In genomic region chr14:57726172-57726571, GRCm38 (mm10) we compare ENCODE assay signal across 14 mouse cellular contexts. TPM values are rescaled to one million over a fixed set of nuclear protein-coding genes. Genes with fewer than 3 reads are reported as not detected.
A peak's percentile ranks its signal among the peaks of the same experiment; 100 is the strongest.
DNase-seq lines count a peak whose midpoint lies in the region; ATAC-seq and TF ChIP-seq lines count a peak whose summit lies in the region.
"Had no signal": no experiment of that assay in that cellular context is flagged by ENCODE, and none has a peak within 500 bp of the region (broad histone marks: within the 10 kb centered on the region; RNA-seq: fewer than 3 reads in every experiment).

No protein-coding gene starts in this region.

- H3K4me3 ChIP-seq in lung, adult 2 months (replicated peaks; ENCODE audit: extremely low read depth, low read depth, low read length), result no peak overlapping the region
- H3K4me3 ChIP-seq in ES-E14 (ENCODE audit: insufficient read depth in 1 of 2, low read depth in 1 of 2, low read length in 2 of 2, poor library complexity in 1 of 2, severe bottlenecking in 1 of 2), result no peak overlapping the region
- H3K4me3 ChIP-seq in liver, embryonic 14.5 days (ENCODE audit: insufficient read depth in 1 of 2, low read depth in 2 of 2, low read length in 2 of 2), result no peak overlapping the region
- no peak overlapping the region for H3K4me3 ChIP-seq in hindbrain, embryonic 10.5 days
- H3K4me3 ChIP-seq: forebrain, embryonic 12.5 days; heart, embryonic 15.5 days; limb, embryonic 13.5 days had no signal

- ATAC-seq in liver, embryonic 14.5 days (ENCODE audit: insufficient read depth), result no peak

- H3K36me3 ChIP-seq in ES-E14 (ENCODE audit: control insufficient read depth, insufficient read depth, low read length, poor library complexity, severe bottlenecking), result no peaks in the 10 kb centered on the region
- H3K36me3 ChIP-seq in liver, embryonic 14.5 days (replicated peaks; ENCODE audit: control insufficient read depth, insufficient read depth, low read depth), result no peaks in the 10 kb centered on the region
- H3K36me3 ChIP-seq in hindbrain, embryonic 10.5 days, result peaks cover 65% of the 10 kb centered on the region

- H3K27ac ChIP-seq in ES-E14 (ENCODE audit: insufficient read depth, low read depth, low read length, poor library complexity, severe bottlenecking), result no peak overlapping the region
- H3K27ac ChIP-seq in liver, embryonic 14.5 days, result no peak overlapping the region
- no peak overlapping the region for H3K27ac ChIP-seq in hindbrain, embryonic 10.5 days
- H3K27ac ChIP-seq: forebrain, embryonic 12.5 days; heart, embryonic 15.5 days; limb, embryonic 13.5 days had no signal

- no peaks in the 10 kb centered on the region for H3K27me3 ChIP-seq in liver, embryonic 14.5 days (ENCODE audit: control insufficient read depth, insufficient read depth, low read length)
- H3K27me3 ChIP-seq in hindbrain, embryonic 10.5 days (ENCODE audit: insufficient read depth, poor library complexity, severe bottlenecking), result no peaks in the 10 kb centered on the region
- H3K27me3 ChIP-seq: forebrain, embryonic 12.5 days; heart, embryonic 15.5 days; limb, embryonic 13.5 days had no signal

- in situ Hi-C loops in ES-E14 (cut with MboI; ENCODE audit: low sequenced_read_pairs in 2 of 2, unreplicated experiment in 2 of 2), result no loop called here

- peak; percentile 34 for DNase-seq in embryo, embryonic 10 days (ENCODE audit: low spot score)
- no peak for DNase-seq in embryo, embryonic 10.5 days (ENCODE audit: low spot score)
- DNase-seq in lung, adult 2 months, result no peak
- DNase-seq in lung, adult 18-20 months, result no peak
- DNase-seq in ES-E14 (ENCODE audit: low read depth, low spot score), result no peak
- no peak for DNase-seq in liver, embryonic 14.5 days (ENCODE audit: low read depth in 3 of 3, low spot score in 3 of 3)
- no peak for DNase-seq in urinary bladder, postnatal 14 days (ENCODE audit: low spot score)
- DNase-seq in hindbrain, embryonic 10.5 days (ENCODE audit: low spot score), result no peak
- DNase-seq: gastrocnemius, postnatal 36 days; kidney, adult 11 months had no signal

- no peak for TF ChIP-seq EP300 in liver, embryonic 14.5 days (IDR thresholded peaks at IDR 0.05; ENCODE audit: low read depth)

- TF ChIP-seq POLR2A in lung, adult 2 months (IDR thresholded peaks at IDR 0.05; ENCODE audit: borderline replicate concordance, extremely low read depth, low read depth, low read length), result no peak

- peak overlapping the region; percentile 50; the same call in 1 of the 2 replicates for H3K9ac ChIP-seq in ES-E14 (ENCODE audit: insufficient read depth, low read depth, low read length, poor library complexity, severe bottlenecking)
- no peak overlapping the region for H3K9ac ChIP-seq in liver, embryonic 14.5 days (replicated peaks)
- H3K9ac ChIP-seq: forebrain, embryonic 12.5 days; heart, embryonic 15.5 days; limb, embryonic 13.5 days had no signal

- H3K9me3 ChIP-seq in ES-E14 (ENCODE audit: control insufficient read depth, insufficient read depth, low read depth, low read length), result no peaks in the 10 kb centered on the region
- no peaks in the 10 kb centered on the region for H3K9me3 ChIP-seq in liver, embryonic 14.5 days (ENCODE audit: control insufficient read depth, low read length)
- peaks cover 4% of the 10 kb centered on the region; the same call in 1 of the 2 replicates for H3K9me3 ChIP-seq in hindbrain, embryonic 10.5 days
- H3K9me3 ChIP-seq: heart, embryonic 15.5 days; limb, embryonic 13.5 days had no signal

- peak; percentile 53; the same call in 1 of the 2 replicates for TF ChIP-seq CTCF in lung, adult 2 months (IDR thresholded peaks at IDR 0.05; ENCODE audit: insufficient read depth, low read length)
- TF ChIP-seq CTCF in liver, embryonic 14.5 days (IDR thresholded peaks at IDR 0.05; ENCODE audit: low read depth), result peak; percentile 86

- WGBS in lung, adult 2 months, result 81% methylated on average over 8 of the region's 8 CpGs
- WGBS in liver, embryonic 14.5 days (ENCODE audit: insufficient replicate concordance), result 77% methylated on average over 8 of the region's 8 CpGs
- 76% methylated on average over 8 of the region's 8 CpGs for WGBS in hindbrain, embryonic 10.5 days

- no peak overlapping the region for H3K4me2 ChIP-seq in liver, embryonic 14.5 days (ENCODE audit: low read depth)
- H3K4me2 ChIP-seq: forebrain, embryonic 12.5 days; heart, embryonic 15.5 days; limb, embryonic 13.5 days had no signal

- peaks cover 36% of the 10 kb centered on the region for H3K4me1 ChIP-seq in lung, adult 2 months (ENCODE audit: control insufficient read depth, insufficient read depth, low read length)
- peaks cover 0 to 17% of the 10 kb centered on the region in 2 experiments; a peak in 2 of 4 replicates for H3K4me1 ChIP-seq in ES-E14 (ENCODE audit: control insufficient read depth in 2 of 2, insufficient read depth in 2 of 2, low read length in 2 of 2, poor library complexity in 1 of 2)
- peaks cover 0 to 7% of the 10 kb centered on the region in 2 experiments; a peak in 2 of 4 replicates for H3K4me1 ChIP-seq in liver, embryonic 14.5 days (replicated peaks; ENCODE audit: control insufficient read depth in 2 of 2, insufficient read depth in 2 of 2, low read length in 1 of 2)
- H3K4me1 ChIP-seq in hindbrain, embryonic 10.5 days (replicated peaks), result peaks cover 13% of the 10 kb centered on the region

TF ChIP-seq in ES-E14, 5 proteins besides CTCF, POLR2A, EP300 and RAD21:
- TF ChIP-seq MAFK (IDR thresholded peaks at IDR 0.05; ENCODE audit: insufficient read depth, low read depth, low read length) (no peak), CHD2 (IDR thresholded peaks at IDR 0.05; ENCODE audit: low read depth, low read length) (no peak), HCFC1 (IDR thresholded peaks at IDR 0.05; ENCODE audit: borderline replicate concordance, insufficient read depth, low read length) (no peak), ZC3H11A (IDR thresholded peaks at IDR 0.05; ENCODE audit: borderline replicate concordance, low read depth, low read length) (peak; percentile 67; the same call in 1 of the 2 replicates)
TF ChIP-seq in ES-E14: peak in this region for 1.

RNA-seq across cellular contexts. Expression of gene Gm49361, which starts 19.7 kb away (rescaled TPM):
- 2.2 TPM in 1 of 2 replicates, not detected in the other for polyA plus RNA-seq in lung, adult 2 months (2012; rRNA removed)
- total RNA-seq in ES-E14 (2012; rRNA removed), result not detected in 2 replicates
- not detected in 2 replicates for polyA plus RNA-seq in liver, embryonic 14.5 days (2012; rRNA removed)
- polyA plus RNA-seq in liver, embryonic 14.5 days (2014; fragmentation: Nextera tagmentation; extraction: Ambion mirVana), result not detected in 2 replicates
- not detected in 2 replicates for polyA plus RNA-seq in hindbrain, embryonic 10.5 days (2016; fragmentation: Nextera tagmentation; extraction: Ambion mirVana)
- total RNA-seq: megakaryocyte progenitor cell, adult 5-6 weeks had no signal
- polyA plus RNA-seq: forebrain, embryonic 12.5 days; heart, embryonic 15.5 days; limb, embryonic 13.5 days had no signal

RNA-seq across cellular contexts. Expression of gene Lats2, which starts 32.0 kb away (rescaled TPM):
- polyA plus RNA-seq in lung, adult 2 months (2012; rRNA removed), result 85.5 and 111 TPM in 2 replicates
- total RNA-seq in ES-E14 (2012; rRNA removed), result 6.1 and 9.1 TPM in 2 replicates
- polyA plus RNA-seq in liver, embryonic 14.5 days (2012; rRNA removed), result 2.6 and 3.2 TPM in 2 replicates
- 3.9 and 4.1 TPM in 2 replicates for polyA plus RNA-seq in liver, embryonic 14.5 days (2014; fragmentation: Nextera tagmentation; extraction: Ambion mirVana)
- 16.1 and 17.5 TPM in 2 replicates for polyA plus RNA-seq in hindbrain, embryonic 10.5 days (2016; fragmentation: Nextera tagmentation; extraction: Ambion mirVana)
